Mouse (Mus musculus): Measurements from ENCODE around the gene Syt8.

GRCm38 (mm10) chr7:142471414-142471861 is 36.8 kb downstream of the Syt8 start:
- TF ChIP-seq GATA1 (IDR thresholded peaks at IDR 0.05; ENCODE audit: low read length) (no peak), TAL1 (IDR thresholded peaks at IDR 0.05; ENCODE audit: low read length) (no peak)

Measured in erythroblast, embryonic 14.5 days (primary cell).